Mouse (Mus musculus): ENCODE results near the gene Arhgap20. TPM values are rescaled to one million over a fixed set of nuclear protein-coding genes. Genes with fewer than 3 reads are reported as not detected.

Arhgap20 gene
- 23.7 and 30.1 TPM in 2 replicates for polyA plus RNA-seq (2015; fragmentation: Nextera tagmentation; extraction: Ambion mirVana)

DNA sequence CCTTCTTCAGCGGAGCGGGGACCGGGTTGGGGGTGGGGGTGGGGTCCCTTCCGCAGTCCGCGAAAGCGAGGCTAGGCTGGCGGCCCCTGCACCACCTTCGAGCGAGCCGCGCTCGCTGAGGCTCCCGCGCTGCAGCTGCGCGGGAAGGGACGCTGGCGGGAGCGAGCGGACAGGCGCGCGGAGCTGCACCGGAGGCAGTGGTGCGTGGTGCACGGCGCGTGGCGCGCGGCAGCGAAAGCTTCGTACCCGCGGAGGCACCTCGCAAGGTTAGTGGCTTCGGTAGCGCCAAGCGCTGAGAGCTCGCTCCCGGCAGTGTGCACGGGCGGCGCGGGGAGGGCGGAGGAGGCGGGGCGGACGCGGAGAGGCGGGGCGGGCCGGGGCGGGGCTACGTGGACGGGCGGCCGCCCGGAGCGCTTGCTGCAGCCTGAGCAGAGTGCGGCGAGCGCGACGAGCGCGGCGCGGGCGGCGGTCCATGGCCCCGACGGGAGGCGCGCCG, at the start of gene Arhgap20:
Arhgap20 (plus strand) TSS at position 417 of the 496 bp plus-strand sequence.
- Histone ChIP-seq H3K9me3 (replicated peaks) (no peaks in the 10 kb centered on the region), H3K27ac (replicated peaks) (peak within 1 kb of the TSS; percentile 95), H3K27me3 (replicated peaks) (no peaks in the 10 kb centered on the region), H3K36me3 (no peaks in the 10 kb centered on the region), H3K4me3 (replicated peaks) (peak within 1 kb of the TSS; percentile 90), H3K4me2 (peak within 1 kb of the TSS; percentile 79), H3K4me1 (peaks cover 30% of the 10 kb centered on the region), H3K9ac (replicated peaks) (peak within 1 kb of the TSS; percentile 97)
- 1% methylated on average over 49 of the region's 77 CpGs for WGBS
- ATAC-seq (ENCODE audit: low FRiP score): peak; percentile 95

- ATAC-seq (ENCODE audit: low FRiP score): no peak
Measured at GRCm38 (mm10) chr9:51718793-51719192, 46.3 kb upstream of the Arhgap20 start.

DNA sequence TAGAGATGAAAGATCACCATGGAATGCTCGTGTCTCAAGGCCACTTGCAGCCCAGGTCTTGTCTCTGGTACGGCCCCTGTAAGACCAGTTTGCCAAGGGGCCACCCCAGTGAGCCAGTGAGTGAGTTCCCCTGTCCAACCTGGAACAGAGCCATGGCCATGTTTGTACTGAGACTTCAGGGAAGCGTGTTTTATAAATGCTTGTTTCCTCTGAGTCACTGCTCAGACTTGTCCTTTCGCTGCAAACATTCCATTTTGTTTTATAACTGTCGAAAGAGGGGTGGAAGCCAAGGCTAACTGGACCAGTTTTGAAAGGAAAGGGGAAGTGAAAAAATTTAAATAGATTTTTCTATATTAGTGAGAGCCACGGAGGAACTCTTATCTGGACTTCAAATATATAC, 37.2 kb upstream of the Arhgap20 start:
- no peak overlapping the region for H3K4me2 ChIP-seq
- no peaks in the 10 kb centered on the region for H3K4me1 ChIP-seq
- no peak overlapping the region for H3K27ac ChIP-seq (replicated peaks)
- no peak overlapping the region for H3K4me3 ChIP-seq (replicated peaks)
- no peak for ATAC-seq (ENCODE audit: low FRiP score)
- no peaks in the 10 kb centered on the region for H3K36me3 ChIP-seq
- 57% methylated on average over 6 of the region's 6 CpGs for WGBS
- no peaks in the 10 kb centered on the region for H3K27me3 ChIP-seq (replicated peaks)
- no peak overlapping the region for H3K9ac ChIP-seq (replicated peaks)
- H3K9me3 ChIP-seq (replicated peaks): no peaks in the 10 kb centered on the region

More at GRCm38 (mm10) chr9:51718793-51719192, 46.3 kb upstream of the Arhgap20 start:
- Histone ChIP-seq H3K4me3 (replicated peaks) (no peak overlapping the region), H3K4me1 (no peaks in the 10 kb centered on the region), H3K4me2 (no peak overlapping the region), H3K36me3 (no peaks in the 10 kb centered on the region), H3K9ac (replicated peaks) (no peak overlapping the region), H3K27ac (replicated peaks) (no peak overlapping the region), H3K9me3 (replicated peaks) (no peaks in the 10 kb centered on the region), H3K27me3 (replicated peaks) (no peaks in the 10 kb centered on the region)
- 83% methylated on average over 3 of the region's 3 CpGs for WGBS

DNA sequence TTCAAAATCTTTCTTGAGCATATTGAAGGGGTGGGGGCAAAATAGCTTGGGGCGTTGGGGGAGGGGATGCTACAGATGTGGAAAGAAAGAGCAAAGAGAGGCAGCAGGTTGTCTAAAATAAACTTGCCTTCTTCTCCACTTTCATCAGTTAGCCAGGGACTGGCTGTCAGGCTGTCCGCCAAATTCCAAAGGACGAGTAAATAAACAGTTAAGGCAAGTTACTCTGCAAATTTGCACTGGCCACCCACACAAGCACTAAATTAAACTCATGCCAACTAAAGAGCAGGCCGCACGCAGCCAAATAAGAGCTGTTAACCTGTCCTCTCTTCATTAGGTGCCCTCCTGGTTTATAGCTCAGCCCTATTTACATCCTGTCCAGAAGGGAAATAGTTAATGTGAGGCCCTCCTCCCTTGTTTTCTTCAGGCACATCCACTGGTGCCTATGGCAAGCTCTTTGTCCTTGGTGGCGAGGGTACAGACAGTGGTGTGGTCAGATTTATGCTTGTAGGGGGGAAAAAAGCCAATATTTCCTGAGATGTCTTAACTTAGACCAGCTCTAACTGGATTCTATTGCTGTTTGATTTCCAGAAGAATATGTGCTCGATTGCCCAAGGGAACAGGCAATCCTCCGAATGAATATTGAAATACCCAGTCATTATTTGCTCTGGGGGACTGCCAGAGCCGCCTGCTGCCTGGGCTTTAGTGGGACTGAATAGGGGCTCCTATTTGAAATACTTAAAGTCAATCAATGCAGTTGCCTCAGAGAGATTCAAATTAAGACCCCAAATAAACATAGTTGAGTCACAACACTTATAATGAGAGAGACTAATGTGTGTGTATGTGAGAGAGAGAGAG, 29.7 kb upstream of the Arhgap20 start:
- H3K36me3 ChIP-seq: no peaks in the 10 kb centered on the region
- no peak for ATAC-seq (ENCODE audit: low FRiP score)
- no peak overlapping the region for H3K9ac ChIP-seq (replicated peaks)
- no peak overlapping the region for H3K4me3 ChIP-seq (replicated peaks)
- peak overlapping the region; percentile 37; the same call in 1 of the 2 replicates for H3K27ac ChIP-seq (replicated peaks)
- peaks cover 21% of the 10 kb centered on the region for H3K4me1 ChIP-seq
- H3K4me2 ChIP-seq: peak overlapping the region; percentile 26; the same call in 1 of the 2 replicates
- no peaks in the 10 kb centered on the region for H3K27me3 ChIP-seq (replicated peaks)
- H3K9me3 ChIP-seq (replicated peaks): no peaks in the 10 kb centered on the region
- 25% methylated on average over 9 of the region's 9 CpGs for WGBS

DNA sequence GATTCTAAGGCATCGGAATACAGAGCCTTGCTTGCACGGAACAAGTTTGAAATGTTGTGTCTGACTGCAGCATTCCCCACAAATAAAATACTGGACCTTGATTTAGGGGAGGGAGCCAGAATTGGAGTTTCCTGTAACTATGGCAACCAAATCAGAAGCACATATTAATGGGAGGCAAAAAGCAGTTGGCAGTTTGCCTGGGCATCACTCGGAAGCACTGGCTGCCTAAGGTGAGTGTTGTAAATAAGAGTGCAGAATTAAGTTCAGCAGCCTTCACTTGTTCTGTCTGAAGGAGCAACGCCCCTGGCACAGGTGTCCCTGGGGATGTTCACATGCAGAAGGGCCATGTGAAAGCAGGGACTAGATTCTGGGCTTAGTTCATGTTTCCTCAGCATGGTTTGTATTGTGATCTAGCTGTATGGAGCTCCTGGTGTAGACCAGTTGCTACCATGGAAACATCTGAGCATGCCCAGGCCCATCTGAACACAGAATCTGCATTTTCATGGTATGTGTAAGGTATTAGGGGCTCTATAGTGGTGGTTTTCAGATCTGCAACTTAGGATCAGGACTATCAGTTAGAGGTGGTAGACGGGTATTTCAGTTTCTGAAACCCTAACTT, 28.3 kb upstream of the Arhgap20 start:
- peak; percentile 47; the same call in 1 of the 2 replicates for ATAC-seq (ENCODE audit: low FRiP score)
- no peaks in the 10 kb centered on the region for H3K36me3 ChIP-seq
- no peaks in the 10 kb centered on the region for H3K27me3 ChIP-seq (replicated peaks)
- no peaks in the 10 kb centered on the region for H3K9me3 ChIP-seq (replicated peaks)
- no peak overlapping the region for H3K4me3 ChIP-seq (replicated peaks)
- WGBS: 44% methylated on average over 5 of the region's 5 CpGs
- H3K9ac ChIP-seq (replicated peaks): no peak overlapping the region
- no peak overlapping the region for H3K4me2 ChIP-seq
- H3K27ac ChIP-seq (replicated peaks): peak overlapping the region; percentile 45; the same call in 1 of the 2 replicates
- H3K4me1 ChIP-seq: peaks cover 21% of the 10 kb centered on the region

- peaks cover 21% of the 10 kb centered on the region for H3K4me1 ChIP-seq
- no peak overlapping the region for H3K4me3 ChIP-seq (replicated peaks)
- ATAC-seq (ENCODE audit: low FRiP score): no peak
- H3K4me2 ChIP-seq: no peak overlapping the region
- H3K27me3 ChIP-seq (replicated peaks): no peaks in the 10 kb centered on the region
- no peak overlapping the region for H3K9ac ChIP-seq (replicated peaks)
- no peak overlapping the region for H3K27ac ChIP-seq (replicated peaks)
- no peaks in the 10 kb centered on the region for H3K36me3 ChIP-seq
- H3K9me3 ChIP-seq (replicated peaks): no peaks in the 10 kb centered on the region
- WGBS: 93% methylated on average over 9 of the region's 9 CpGs
Measured at GRCm38 (mm10) chr9:51738349-51738748, 26.8 kb upstream of the Arhgap20 start.

- Histone ChIP-seq H3K4me3 (replicated peaks) (no peak overlapping the region), H3K27me3 (replicated peaks) (no peaks in the 10 kb centered on the region), H3K27ac (replicated peaks) (no peak overlapping the region), H3K4me2 (no peak overlapping the region), H3K36me3 (no peaks in the 10 kb centered on the region), H3K9me3 (replicated peaks) (no peaks in the 10 kb centered on the region), H3K4me1 (peaks cover 21% of the 10 kb centered on the region), H3K9ac (replicated peaks) (no peak overlapping the region)
- ATAC-seq (ENCODE audit: low FRiP score): no peak
- WGBS: 82% methylated on average over 4 of the region's 4 CpGs
Measured at GRCm38 (mm10) chr9:51739826-51740225, 25.3 kb upstream of the Arhgap20 start.

DNA sequence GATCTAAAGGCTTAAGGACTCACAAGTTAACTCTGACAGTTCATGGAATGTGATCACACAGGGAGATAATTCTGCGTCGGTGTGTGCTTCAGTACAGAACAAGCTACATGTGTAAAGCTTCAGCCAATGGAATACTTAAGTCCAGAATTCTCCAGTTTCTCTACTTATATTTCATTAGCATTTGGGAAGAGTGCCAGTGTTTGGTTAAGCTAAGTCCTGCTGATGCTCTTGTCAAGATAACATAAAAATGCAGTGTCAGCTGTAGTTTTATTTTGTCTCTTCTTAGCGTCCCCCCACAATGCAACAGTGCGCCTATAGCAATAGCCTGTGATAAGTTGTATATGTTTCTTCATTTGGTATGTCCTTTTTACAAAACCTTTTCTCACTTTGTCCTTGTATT, 15.0 kb upstream of the Arhgap20 start:
- Histone ChIP-seq H3K4me3 (replicated peaks) (no peak overlapping the region), H3K4me1 (no peaks in the 10 kb centered on the region), H3K4me2 (no peak overlapping the region), H3K27ac (replicated peaks) (no peak overlapping the region), H3K9ac (replicated peaks) (no peak overlapping the region), H3K9me3 (replicated peaks) (no peaks in the 10 kb centered on the region), H3K27me3 (replicated peaks) (no peaks in the 10 kb centered on the region), H3K36me3 (no peaks in the 10 kb centered on the region)
- no peak for ATAC-seq (ENCODE audit: low FRiP score)
- WGBS: 81% methylated on average over 4 of the region's 4 CpGs

GRCm38 (mm10) chr9:51761003-51761402, 4.1 kb upstream of the Arhgap20 start:
- Histone ChIP-seq H3K36me3 (no peaks in the 10 kb centered on the region), H3K9ac (replicated peaks) (no peak overlapping the region), H3K4me3 (replicated peaks) (no peak overlapping the region), H3K27me3 (replicated peaks) (no peaks in the 10 kb centered on the region), H3K27ac (replicated peaks) (no peak overlapping the region), H3K4me2 (no peak overlapping the region), H3K4me1 (peaks cover 11% of the 10 kb centered on the region), H3K9me3 (replicated peaks) (no peaks in the 10 kb centered on the region)
- no peak for ATAC-seq (ENCODE audit: low FRiP score)
- 72% methylated on average over 2 of the region's 2 CpGs for WGBS

DNA sequence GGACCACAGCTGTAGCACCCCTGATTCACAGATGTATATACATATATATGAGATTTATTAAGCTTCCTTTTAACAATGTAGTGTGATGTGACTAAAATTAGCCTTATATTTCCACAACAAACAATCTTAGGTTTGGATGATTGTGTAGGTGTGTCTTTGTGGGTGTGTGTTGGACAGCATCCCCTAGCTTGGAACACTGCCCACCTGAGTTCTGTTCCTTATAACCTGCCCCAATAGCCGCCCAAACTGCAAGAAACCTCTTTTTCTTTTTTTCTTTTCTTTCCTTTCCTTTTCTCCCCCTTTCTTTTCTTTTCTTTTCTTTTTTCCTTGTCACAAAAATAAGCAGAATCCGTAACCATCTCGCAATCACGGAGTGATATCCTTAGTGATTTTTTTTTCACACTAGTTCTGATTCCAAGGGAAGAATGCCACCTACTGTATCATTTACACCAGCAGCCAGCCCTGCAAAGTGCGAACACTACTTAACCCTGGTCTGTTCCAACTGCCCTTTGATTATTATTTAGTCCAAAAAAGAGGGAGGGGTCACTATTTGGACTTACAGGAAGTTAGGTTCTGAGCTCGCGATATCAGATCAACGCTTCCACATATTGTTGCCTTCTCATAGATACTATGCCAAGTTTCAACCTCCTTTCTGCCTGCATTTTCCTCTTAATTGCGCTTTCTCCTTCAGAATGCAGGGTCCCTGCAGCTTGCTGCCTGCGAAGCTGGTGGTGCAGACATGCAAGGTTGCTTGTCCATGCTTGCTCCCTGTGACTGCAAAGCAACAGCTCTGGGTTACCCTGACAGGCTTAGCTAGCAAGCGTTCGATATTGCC, 879 bp upstream of the Arhgap20 start:
- no peaks in the 10 kb centered on the region for H3K36me3 ChIP-seq
- WGBS: 3% methylated on average over 12 of the region's 12 CpGs
- no peaks in the 10 kb centered on the region for H3K27me3 ChIP-seq (replicated peaks)
- H3K4me1 ChIP-seq: peaks cover 30% of the 10 kb centered on the region
- peak; percentile 40 for ATAC-seq (ENCODE audit: low FRiP score)
- no peaks in the 10 kb centered on the region for H3K9me3 ChIP-seq (replicated peaks)
- H3K4me2 ChIP-seq: peak overlapping the region; percentile 79
- peak overlapping the region; percentile 90 for H3K4me3 ChIP-seq (replicated peaks)
- H3K27ac ChIP-seq (replicated peaks): peak overlapping the region; percentile 95
- peak overlapping the region; percentile 97 for H3K9ac ChIP-seq (replicated peaks)

Data from neural tube, embryonic 15.5 days (tissue).